Mouse (Mus musculus) C2C12 (cell line): Measurements from ENCODE around the gene Fbxo36. TPM values are rescaled to one million over a fixed set of nuclear protein-coding genes. Genes with fewer than 3 reads are reported as not detected.

ENCODE experiments used
- H3K27me3 ChIP-seq: one replicate; pipeline ENCODE4 v1.6.1; 2011; ENCODE audit not compliant: control insufficient read depth, insufficient read depth, insufficient read length
- H3K36me3 ChIP-seq: one replicate; pipeline ENCODE4 v1.6.1; 2011; ENCODE audit not compliant: control insufficient read depth, insufficient read depth
- H3K4me3 ChIP-seq: one replicate; pipeline ENCODE4 v1.5.1; 2011; ENCODE audit warnings: mild to moderate bottlenecking, control low read depth; ENCODE audit not compliant: poor library complexity, insufficient read depth, severe bottlenecking
- H3K79me2 ChIP-seq: one replicate; pipeline ENCODE4 v1.6.1; 2011; ENCODE audit not compliant: control insufficient read depth, insufficient read depth
- H3K79me3 ChIP-seq: one replicate; pipeline ENCODE4 v1.6.1; 2011; ENCODE audit warnings: low read depth, control low read depth
- H3ac ChIP-seq: one replicate; pipeline ENCODE3; 2011; ENCODE audit warnings: low read depth; ENCODE audit not compliant: control insufficient read depth, insufficient read length
- CEBPB ChIP-seq: IDR thresholded peaks from one replicate; pipeline ENCODE4 v1.6.1; 2011; ENCODE audit warnings: low read depth, mild to moderate bottlenecking, control low read depth, moderate library complexity
- CTCF ChIP-seq: IDR thresholded peaks from one replicate; pipeline ENCODE4 v1.5.1; 2011; ENCODE audit not compliant: control insufficient read depth, insufficient read depth, insufficient read length
- FOSL1 ChIP-seq: IDR thresholded peaks from one replicate; pipeline ENCODE4 v1.8.0; 2011; ENCODE audit warnings: mild to moderate bottlenecking, low read length; ENCODE audit not compliant: poor library complexity, insufficient read depth, severe bottlenecking
- MAX ChIP-seq: IDR thresholded peaks from one replicate; pipeline ENCODE4 v1.6.1; 2011; ENCODE audit warnings: mild to moderate bottlenecking, control low read depth
- MYOD1 ChIP-seq: IDR thresholded peaks from one replicate; pipeline ENCODE4 v1.6.1; 2011; ENCODE audit warnings: low read depth; ENCODE audit not compliant: control insufficient read depth, insufficient read length
- MYOG ChIP-seq: IDR thresholded peaks from one replicate; pipeline ENCODE4 v1.6.1; 2011; ENCODE audit not compliant: control insufficient read depth, insufficient read length; ENCODE audit errors: extremely low read depth
- USF1 ChIP-seq: IDR thresholded peaks from one replicate; pipeline ENCODE4 v1.6.1; 2011; ENCODE audit warnings: low read depth, mild to moderate bottlenecking, control low read depth, moderate library complexity
- polyA plus RNA-seq: library from polyadenylated mRNA; unstranded; fragments of >200 nt; fragmentation: generic; extraction: Trizol; gene quantifications from one replicate; pipeline ENCODE4 v1.2.1, GENCODE M21; 2012; ENCODE audit warnings: missing spikeins

Fbxo36 gene
- polyA plus RNA-seq, 1 experiment = 6.8 TPM

DNA sequence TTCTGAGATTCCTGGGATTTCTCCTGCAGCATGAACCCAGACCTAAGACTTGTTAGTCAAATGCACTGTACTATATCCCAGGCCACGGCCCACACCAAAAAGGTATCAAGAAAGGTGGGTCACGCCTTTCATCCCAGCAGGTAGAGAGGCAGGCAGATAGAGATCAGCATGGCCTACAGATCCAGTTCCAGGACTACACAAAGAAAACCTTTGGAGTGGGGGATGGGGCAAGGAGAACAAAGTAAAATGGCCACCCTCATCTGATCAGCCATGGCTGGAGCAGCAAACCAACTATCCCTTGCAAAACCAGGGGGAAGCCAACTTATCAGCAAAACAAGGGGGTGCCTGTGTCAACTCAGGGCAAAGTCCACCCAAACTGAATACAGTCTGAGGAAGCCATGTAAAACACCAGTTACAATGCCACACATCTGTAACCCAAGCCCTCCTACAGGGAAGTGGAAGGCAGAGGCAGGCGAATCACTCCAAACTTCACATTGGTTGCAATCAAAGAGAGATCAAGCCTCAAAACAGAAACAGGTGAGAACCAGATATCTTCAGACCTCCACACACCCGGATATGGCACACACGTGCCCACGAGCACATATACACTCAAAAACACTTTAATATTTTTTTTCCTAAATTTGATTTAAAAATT lies 9.3 kb downstream of the Fbxo36 start:
- no peak overlapping the region for H3K4me3 ChIP-seq
- H3ac ChIP-seq = no peak overlapping the region
- H3K36me3 ChIP-seq = no peaks in the 10 kb centered on the region
- no peaks in the 10 kb centered on the region for H3K79me3 ChIP-seq
- no peaks in the 10 kb centered on the region for H3K79me2 ChIP-seq
- H3K27me3 ChIP-seq = no peaks in the 10 kb centered on the region
- no peak for TF ChIP-seq MYOD1
- no peak for TF ChIP-seq MAX
- TF ChIP-seq FOSL1 = no peak
- no peak for TF ChIP-seq MYOG
- no peak for TF ChIP-seq USF1
- TF ChIP-seq CEBPB = no peak
- no peak for TF ChIP-seq CTCF

GRCm38 (mm10) chr1:84849804-84850203 lies 10.2 kb downstream of the Fbxo36 start:
- Histone ChIP-seq H3K79me3 (no peaks in the 10 kb centered on the region), H3K36me3 (no peaks in the 10 kb centered on the region), H3K79me2 (no peaks in the 10 kb centered on the region), H3ac (no peak overlapping the region), H3K27me3 (no peaks in the 10 kb centered on the region), H3K4me3 (no peak overlapping the region)
- TF ChIP-seq MYOD1 (peak; percentile 75), USF1 (no peak), FOSL1 (no peak), CTCF (no peak), MYOG (no peak)

- no peaks in the 10 kb centered on the region for H3K79me3 ChIP-seq
- no peaks in the 10 kb centered on the region for H3K79me2 ChIP-seq
- H3K4me3 ChIP-seq = no peak overlapping the region
- no peaks in the 10 kb centered on the region for H3K27me3 ChIP-seq
- no peaks in the 10 kb centered on the region for H3K36me3 ChIP-seq
- TF ChIP-seq CTCF (no peak), CEBPB (no peak), USF1 (no peak), MAX (no peak), MYOG (no peak), MYOD1 (no peak), FOSL1 (no peak)
- H3ac ChIP-seq = no peak overlapping the region
These were observed 10.8 kb downstream of the Fbxo36 start for GRCm38 (mm10) chr1:84850471-84850870.

GRCm38 (mm10) chr1:84851512-84852235 lies 12.0 kb downstream of the Fbxo36 start:
- H3K79me2 ChIP-seq = no peaks in the 10 kb centered on the region
- H3K4me3 ChIP-seq = no peak overlapping the region
- H3ac ChIP-seq = no peak overlapping the region
- H3K27me3 ChIP-seq = no peaks in the 10 kb centered on the region
- no peaks in the 10 kb centered on the region for H3K79me3 ChIP-seq
- no peaks in the 10 kb centered on the region for H3K36me3 ChIP-seq
- TF ChIP-seq CEBPB = no peak
- no peak for TF ChIP-seq MYOG
- TF ChIP-seq MYOD1 = no peak
- no peak for TF ChIP-seq CTCF
- TF ChIP-seq FOSL1 = no peak
- TF ChIP-seq MAX = no peak
- no peak for TF ChIP-seq USF1

DNA sequence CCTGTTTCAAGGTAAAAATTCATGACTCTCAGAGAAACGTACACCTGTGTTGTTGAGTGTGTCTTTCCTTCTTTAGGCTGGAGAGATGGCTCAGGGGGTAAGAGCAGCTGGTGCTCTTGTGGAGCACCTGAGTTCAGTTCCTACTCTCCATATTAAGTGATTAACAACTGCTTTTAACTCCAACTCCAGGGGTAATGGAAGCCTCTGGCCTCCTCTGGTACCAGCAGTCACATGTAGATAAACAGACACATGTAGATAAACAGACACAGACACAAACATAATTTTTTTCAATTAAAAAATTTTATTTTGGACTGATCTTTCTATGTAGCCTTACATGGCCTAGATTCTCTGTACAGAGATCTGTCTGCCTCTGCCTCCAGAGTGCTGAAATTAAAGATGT lies 14.1 kb downstream of the Fbxo36 start:
- Histone ChIP-seq H3ac (no peak overlapping the region), H3K36me3 (no peaks in the 10 kb centered on the region), H3K4me3 (no peak overlapping the region), H3K27me3 (no peaks in the 10 kb centered on the region), H3K79me2 (no peaks in the 10 kb centered on the region), H3K79me3 (no peaks in the 10 kb centered on the region)
- TF ChIP-seq MYOD1 (no peak), FOSL1 (no peak), CEBPB (no peak), MYOG (no peak), USF1 (no peak), CTCF (no peak), MAX (no peak)
